Mouse (Mus musculus): ENCODE measurements around the gene Ren1. TPM values are rescaled to one million over a fixed set of nuclear protein-coding genes. Genes with fewer than 3 reads are reported as not detected.

The Ren1 gene
- polyA plus RNA-seq, 1 experiment from 2014 or later = 0.42 TPM

DNA sequence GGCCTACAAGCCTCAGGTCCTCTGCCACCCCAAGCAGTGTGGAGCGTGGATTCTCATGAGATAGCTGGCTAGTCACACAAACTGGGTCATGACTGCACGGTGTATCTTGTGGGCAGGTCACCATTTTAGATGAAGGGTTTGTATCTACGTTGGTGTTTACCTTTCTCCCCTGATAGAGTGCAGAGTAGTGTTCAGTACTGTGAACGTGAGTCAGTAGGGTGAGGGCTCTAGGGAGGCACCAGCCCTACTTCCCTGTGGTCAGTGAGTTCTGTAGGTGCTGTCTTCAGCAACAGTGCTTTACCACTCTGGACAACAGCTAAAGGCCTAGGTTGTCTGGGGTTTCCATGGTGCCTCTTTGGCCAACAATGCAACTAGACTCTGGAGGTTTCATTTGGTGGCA lies 53.7 kb downstream of the Ren1 start:
- WGBS = 93% methylated on average over 4 of the region's 4 CpGs
- ATAC-seq (ENCODE audit: insufficient number of reproducible peaks, low FRiP score, low TSS enrichment, low read depth) = no peak
- Histone ChIP-seq H3K4me1 (no peaks in the 10 kb centered on the region), H3K9ac (no peak overlapping the region), H3K27ac (no peak overlapping the region), H3K36me3 (no peaks in the 10 kb centered on the region), H3K4me3 (no peak overlapping the region), H3K4me2 (no peak overlapping the region), H3K27me3 (no peaks in the 10 kb centered on the region), H3K9me3 (no peaks in the 10 kb centered on the region)

DNA sequence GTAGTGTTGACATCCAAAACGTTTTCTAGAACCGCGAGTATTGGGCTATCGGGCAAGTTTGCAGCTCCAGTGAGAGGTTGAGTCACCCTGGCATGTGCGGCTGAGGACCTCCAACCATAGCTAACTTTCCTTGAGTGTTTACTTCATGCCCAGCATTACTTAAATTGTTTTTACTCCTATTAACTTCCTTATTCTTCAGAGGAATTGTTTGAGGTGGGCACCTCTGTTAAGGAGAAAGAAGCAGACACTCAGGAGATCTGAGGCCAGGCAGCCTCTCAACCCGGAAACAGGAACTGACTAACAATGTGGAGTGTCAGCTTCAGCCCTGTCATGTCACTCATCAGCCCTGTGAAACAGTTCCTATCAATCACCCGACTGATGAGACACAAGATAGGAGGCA lies 56.3 kb downstream of the Ren1 start:
- ATAC-seq (ENCODE audit: insufficient number of reproducible peaks, low FRiP score, low TSS enrichment, low read depth) = no peak
- no peaks in the 10 kb centered on the region for H3K27me3 ChIP-seq
- WGBS = 79% methylated on average over 7 of the region's 7 CpGs
- no peak overlapping the region for H3K9ac ChIP-seq
- no peaks in the 10 kb centered on the region for H3K9me3 ChIP-seq
- H3K36me3 ChIP-seq = no peaks in the 10 kb centered on the region
- no peak overlapping the region for H3K4me2 ChIP-seq
- no peak overlapping the region for H3K27ac ChIP-seq
- H3K4me1 ChIP-seq = no peaks in the 10 kb centered on the region
- no peak overlapping the region for H3K4me3 ChIP-seq

DNA sequence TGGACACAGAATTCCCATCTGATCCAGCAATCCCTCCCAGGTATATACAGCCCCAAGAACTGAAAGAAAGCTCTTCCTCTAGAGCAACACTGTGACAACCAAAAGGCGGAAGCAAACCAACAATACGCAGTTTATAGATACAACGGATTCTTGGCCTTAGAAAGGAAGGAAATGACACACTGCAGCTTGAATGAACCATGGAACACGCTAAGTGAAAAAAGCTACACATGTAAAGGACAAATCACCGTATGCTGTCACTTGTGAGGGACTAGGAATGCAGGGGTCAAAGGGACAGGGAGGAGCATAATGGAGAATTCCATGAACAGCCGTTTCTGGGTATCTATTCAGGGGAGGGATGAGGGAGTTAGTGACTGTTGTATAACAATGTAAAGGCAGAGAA lies 57.1 kb downstream of the Ren1 start:
- H3K27me3 ChIP-seq = no peaks in the 10 kb centered on the region
- no peak overlapping the region for H3K9ac ChIP-seq
- no peak overlapping the region for H3K4me3 ChIP-seq
- 66% methylated on average over 6 of the region's 6 CpGs for WGBS
- H3K9me3 ChIP-seq = no peaks in the 10 kb centered on the region
- no peaks in the 10 kb centered on the region for H3K4me1 ChIP-seq
- no peak overlapping the region for H3K4me2 ChIP-seq
- H3K36me3 ChIP-seq = no peaks in the 10 kb centered on the region
- ATAC-seq (ENCODE audit: insufficient number of reproducible peaks, low FRiP score, low TSS enrichment, low read depth) = 0 out of 2 replicates have a peak, but pooled peaks have one; percentile 19
- no peak overlapping the region for H3K27ac ChIP-seq

DNA sequence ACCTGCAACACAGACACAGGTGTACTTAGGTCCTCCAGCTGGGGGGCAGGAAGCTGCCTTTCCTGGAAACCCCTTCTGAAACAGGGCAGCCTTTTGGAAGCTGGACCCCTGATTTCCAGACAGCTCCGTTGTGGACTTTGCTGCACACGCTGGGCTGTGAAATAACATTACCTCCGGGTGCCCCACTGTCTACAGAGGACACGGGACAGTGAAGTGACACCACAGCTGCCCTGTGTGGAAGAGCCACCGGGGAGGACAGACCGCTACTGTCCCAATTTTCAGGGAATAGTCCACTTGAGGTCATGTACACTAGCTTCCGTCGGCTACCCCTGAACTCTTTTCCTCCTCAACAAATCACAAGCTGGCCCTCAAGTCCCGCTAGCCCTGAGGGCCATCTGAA lies 58.0 kb downstream of the Ren1 start:
- Histone ChIP-seq H3K27me3 (no peaks in the 10 kb centered on the region), H3K27ac (no peak overlapping the region), H3K4me2 (no peak overlapping the region), H3K4me3 (no peak overlapping the region), H3K36me3 (no peaks in the 10 kb centered on the region), H3K9ac (no peak overlapping the region), H3K4me1 (peaks cover 6% of the 10 kb centered on the region), H3K9me3 (no peaks in the 10 kb centered on the region)
- 32% methylated on average over 9 of the region's 9 CpGs for WGBS
- ATAC-seq (ENCODE audit: insufficient number of reproducible peaks, low FRiP score, low TSS enrichment, low read depth) = no peak

DNA sequence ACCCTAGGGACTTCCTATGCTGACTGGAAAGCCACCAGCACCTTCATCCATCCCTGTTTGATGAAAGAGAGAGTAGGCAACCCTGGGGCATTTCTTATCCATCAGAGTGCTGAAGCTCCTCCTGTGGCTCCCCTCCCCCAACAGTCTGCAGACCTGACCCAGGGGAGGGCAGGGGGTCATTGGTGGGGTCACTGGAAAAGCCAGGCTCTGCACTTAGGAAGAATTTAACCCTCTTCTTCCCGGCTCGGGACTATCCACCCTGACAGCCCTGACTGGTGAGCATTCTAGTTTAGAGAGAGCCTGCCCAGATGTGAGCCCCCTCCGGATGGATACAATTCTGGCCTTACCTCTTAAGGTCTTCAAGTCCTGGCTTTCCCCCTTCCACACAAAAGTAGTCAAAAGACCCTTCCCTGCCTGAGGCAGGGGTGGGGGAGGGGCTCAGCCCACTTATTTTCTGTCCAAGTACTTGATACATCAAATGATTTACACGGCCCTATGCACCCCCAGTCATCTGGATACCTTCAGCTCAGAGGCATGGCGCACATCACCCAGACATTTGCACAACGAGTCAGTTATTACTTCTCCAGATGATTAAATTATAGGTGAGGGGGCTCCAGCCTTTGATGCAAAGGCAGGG lies 58.7 kb downstream of the Ren1 start:
- H3K27me3 ChIP-seq = no peaks in the 10 kb centered on the region
- no peak for ATAC-seq (ENCODE audit: insufficient number of reproducible peaks, low FRiP score, low TSS enrichment, low read depth)
- H3K4me2 ChIP-seq = no peak overlapping the region
- peaks cover 6% of the 10 kb centered on the region for H3K4me1 ChIP-seq
- H3K9me3 ChIP-seq = no peaks in the 10 kb centered on the region
- WGBS = 19% methylated on average over 6 of the region's 6 CpGs
- H3K4me3 ChIP-seq = no peak overlapping the region
- H3K36me3 ChIP-seq = no peaks in the 10 kb centered on the region
- H3K27ac ChIP-seq = no peak overlapping the region
- H3K9ac ChIP-seq = no peak overlapping the region

DNA sequence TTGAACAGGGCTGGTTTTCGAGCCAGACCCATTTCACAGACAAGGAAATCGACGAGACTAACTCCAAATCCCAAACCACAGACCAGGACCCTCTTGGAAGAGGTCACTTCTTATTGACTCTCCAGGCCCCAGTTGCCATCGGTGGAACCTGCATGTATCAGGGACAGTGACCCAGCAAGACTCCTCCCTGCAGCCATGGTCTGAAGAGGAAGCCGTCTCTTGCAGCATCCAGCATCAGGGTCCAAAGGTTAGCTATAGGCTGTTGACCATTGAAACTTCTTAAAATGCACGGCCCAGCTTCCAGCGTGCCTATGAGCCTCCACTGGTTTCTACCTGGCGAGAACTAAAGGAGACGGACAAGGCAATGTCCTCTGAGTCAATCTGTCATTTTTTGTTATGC lies 59.5 kb downstream of the Ren1 start:
- H3K27me3 ChIP-seq = no peaks in the 10 kb centered on the region
- H3K9ac ChIP-seq = no peak overlapping the region
- H3K4me3 ChIP-seq = no peak overlapping the region
- H3K4me2 ChIP-seq = no peak overlapping the region
- H3K9me3 ChIP-seq = no peaks in the 10 kb centered on the region
- peaks cover 6% of the 10 kb centered on the region for H3K4me1 ChIP-seq
- no peak for ATAC-seq (ENCODE audit: insufficient number of reproducible peaks, low FRiP score, low TSS enrichment, low read depth)
- H3K36me3 ChIP-seq = no peaks in the 10 kb centered on the region
- H3K27ac ChIP-seq = no peak overlapping the region
- 72% methylated on average over 9 of the region's 9 CpGs for WGBS

Other genes starting within 250 kb of the Ren1 start
- gene Ppp1r15b, start 219.4 kb upstream of the Ren1 start, polyA plus RNA-seq (2015; fragmentation: Nextera tagmentation; extraction: Ambion mirVana) = 34.5 and 36.6 TPM in 2 replicates
- 3.9 and 4.6 TPM in 2 replicates for gene Plekha6, start 186.3 kb upstream of the Ren1 start, polyA plus RNA-seq (2015; fragmentation: Nextera tagmentation; extraction: Ambion mirVana)
- not detected in 2 replicates for gene Golt1a, start 40.7 kb upstream of the Ren1 start, polyA plus RNA-seq (2015; fragmentation: Nextera tagmentation; extraction: Ambion mirVana)
- not detected in 2 replicates for gene Kiss1, start 28.6 kb upstream of the Ren1 start, polyA plus RNA-seq (2015; fragmentation: Nextera tagmentation; extraction: Ambion mirVana)
- 0.89 and 1.3 TPM in 2 replicates for gene Etnk2, start 13.1 kb downstream of the Ren1 start, polyA plus RNA-seq (2015; fragmentation: Nextera tagmentation; extraction: Ambion mirVana)
- 3.3 and 4.1 TPM in 2 replicates for gene Sox13, start 73.9 kb downstream of the Ren1 start, polyA plus RNA-seq (2015; fragmentation: Nextera tagmentation; extraction: Ambion mirVana)